Mouse (Mus musculus): ENCODE data around the gene Fam207a. TPM values are rescaled to one million over a fixed set of nuclear protein-coding genes. Genes with fewer than 3 reads are reported as not detected.

Gene Fam207a
- total RNA-seq, 2 experiments from 2014 or later = 32.2 to 33.4 TPM

DNA sequence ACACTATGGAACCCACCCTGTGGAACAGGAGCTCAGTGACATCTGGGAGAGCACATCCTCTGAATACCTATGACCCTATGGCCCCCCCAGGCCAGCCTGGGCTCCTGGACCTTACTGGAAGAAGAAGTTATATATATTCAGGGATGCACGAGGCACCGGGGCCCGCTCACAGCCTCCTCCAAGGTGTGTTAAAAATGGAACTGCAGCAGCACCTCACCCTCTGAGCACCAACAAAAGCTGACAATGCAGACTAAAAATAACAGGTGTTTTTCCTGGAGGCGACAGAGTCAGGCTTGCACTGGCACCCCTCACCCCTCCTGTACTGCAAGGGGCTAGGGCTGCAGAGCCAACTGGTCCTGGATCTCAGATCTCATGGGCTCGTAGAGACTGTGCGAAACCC is 48.2 kb downstream of the Fam207a start:
- intact Hi-C loops (cut with DNase I) = no loop called here
- peak in 1 of 2 experiments; percentile 27 for DNase-seq (ENCODE audit: low spot score in 2 of 2)

GRCm38 (mm10) chr10:77465902-77466301 is 49.7 kb downstream of the Fam207a start:
- no peak for DNase-seq (ENCODE audit: low spot score in 2 of 2)
- intact Hi-C loops (cut with DNase I) = no loop called here

DNA sequence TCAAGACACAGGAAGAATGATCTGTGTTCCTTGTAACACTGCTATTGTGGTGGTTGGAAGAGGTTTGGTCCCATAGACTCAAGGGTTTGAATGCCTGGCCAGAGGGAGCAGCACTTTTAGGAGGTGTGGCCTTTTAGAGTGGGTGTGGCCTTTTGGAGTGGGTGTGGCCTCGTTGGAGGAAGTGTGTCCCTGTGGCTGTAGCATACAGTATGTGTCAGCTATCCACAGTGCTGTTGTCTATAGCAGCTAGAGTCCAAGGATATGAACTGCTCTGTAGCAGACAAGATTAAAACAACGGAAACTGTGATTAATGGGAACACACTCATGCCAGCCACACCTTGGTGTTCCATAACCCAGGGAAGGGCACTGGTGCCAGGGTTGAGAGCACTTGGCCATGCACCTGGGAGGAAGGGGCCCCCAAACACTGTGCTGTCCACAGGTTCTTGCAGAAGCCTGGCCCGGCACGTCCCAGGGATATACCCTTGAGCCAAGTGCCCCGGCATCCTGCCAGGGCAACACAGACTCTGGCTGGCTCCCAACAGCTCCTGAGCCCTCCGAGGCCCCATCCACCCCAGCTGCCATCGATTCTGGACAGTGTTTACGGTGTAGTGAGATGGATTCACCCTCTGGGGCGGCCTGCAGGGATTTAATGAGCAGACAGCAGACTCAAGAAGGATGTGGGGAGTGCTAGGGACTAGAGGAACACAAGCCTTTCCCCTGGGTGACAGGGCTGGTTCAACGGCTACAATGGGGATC is 51.2 kb downstream of the Fam207a start:
- intact Hi-C loops (cut with DNase I) = no loop called here
- no peak for DNase-seq (ENCODE audit: low spot score in 2 of 2)

GRCm38 (mm10) chr10:77461161-77461560 is 54.4 kb downstream of the Fam207a start:
- intact Hi-C loops (cut with DNase I) = no loop called here
- no peak for DNase-seq (ENCODE audit: low spot score in 2 of 2)

DNA sequence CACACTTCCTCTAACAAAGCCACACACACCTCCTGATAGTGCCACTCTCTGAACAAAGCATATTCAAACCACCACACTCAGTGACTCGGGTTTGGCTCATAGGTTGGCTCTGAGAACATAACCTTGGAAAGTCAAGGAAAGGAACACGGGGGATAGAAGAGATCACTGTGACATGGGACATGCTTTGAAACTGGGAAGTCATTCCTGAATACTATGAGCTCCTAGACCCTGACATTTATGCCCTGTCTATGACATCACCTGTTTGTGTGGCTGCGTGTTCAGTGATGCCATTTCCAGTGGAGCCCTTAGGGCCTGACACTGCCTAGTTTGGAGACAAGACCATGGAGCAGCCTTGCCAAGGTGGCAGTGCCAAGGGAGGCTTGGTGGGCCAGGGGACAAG is 57.9 kb downstream of the Fam207a start:
- intact Hi-C loops (cut with DNase I) = no loop called here
- no peak for DNase-seq (ENCODE audit: low spot score in 2 of 2)

DNA sequence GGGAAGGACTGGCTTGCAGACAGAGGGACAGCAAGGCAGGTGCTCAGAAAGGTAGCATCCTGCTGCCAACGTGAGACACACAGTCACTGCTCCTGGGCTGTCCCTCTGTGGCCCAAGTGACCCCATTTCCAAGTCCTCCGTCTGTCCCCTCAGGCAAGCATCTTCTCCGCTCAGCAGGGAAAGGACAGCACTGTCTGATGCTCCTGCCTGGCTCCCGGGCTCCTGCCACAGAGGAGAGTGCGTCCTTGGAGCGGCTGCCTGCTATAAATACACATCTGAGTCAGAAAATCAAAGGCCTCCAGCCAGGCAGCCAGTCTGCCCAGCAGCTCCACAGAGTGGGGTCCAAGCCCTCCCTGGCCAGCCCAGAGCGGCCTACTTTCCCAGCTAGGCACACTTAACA is 59.1 kb downstream of the Fam207a start:
- intact Hi-C loops (cut with DNase I) = no loop called here
- DNase-seq (ENCODE audit: low spot score in 2 of 2) = no peak

DNA sequence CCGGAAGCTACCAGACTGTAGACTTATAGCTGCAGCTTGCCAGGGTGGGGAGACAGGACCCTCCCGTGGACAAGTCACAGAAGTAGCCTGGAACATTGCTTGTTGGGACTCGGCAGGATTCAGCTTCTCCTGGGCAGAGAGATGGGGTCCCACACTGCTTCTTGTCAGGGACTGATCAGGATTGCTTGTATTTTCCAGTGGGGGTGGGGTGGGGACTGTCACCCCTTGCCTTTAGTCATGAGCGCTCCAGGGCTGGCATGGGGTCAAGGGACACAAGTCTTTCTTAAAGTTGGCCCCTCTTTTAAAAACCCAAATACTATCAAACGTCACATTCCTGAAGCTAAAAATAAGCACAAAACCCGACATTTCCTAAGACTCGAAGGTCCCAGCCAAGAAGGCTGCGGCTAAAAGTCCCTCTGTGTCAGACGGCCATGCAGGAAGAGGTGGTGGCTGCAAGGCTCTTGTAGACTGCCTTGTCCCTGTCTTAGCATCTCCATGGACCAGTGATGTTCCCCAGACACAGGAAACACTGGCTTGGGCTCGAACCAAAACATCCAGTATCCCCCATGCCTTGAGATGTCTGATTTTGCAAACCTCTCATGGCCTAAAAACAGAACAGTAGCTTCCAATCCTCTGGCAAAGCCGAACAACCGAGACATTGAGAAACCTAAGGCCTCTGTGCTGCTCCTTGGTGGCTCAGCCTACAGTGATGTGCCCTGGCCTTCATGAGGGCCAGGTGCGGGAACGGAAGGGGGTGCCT is 60.2 kb downstream of the Fam207a start:
- no peak for DNase-seq (ENCODE audit: low spot score in 2 of 2)
- intact Hi-C loops (cut with DNase I) = no loop called here

DNA sequence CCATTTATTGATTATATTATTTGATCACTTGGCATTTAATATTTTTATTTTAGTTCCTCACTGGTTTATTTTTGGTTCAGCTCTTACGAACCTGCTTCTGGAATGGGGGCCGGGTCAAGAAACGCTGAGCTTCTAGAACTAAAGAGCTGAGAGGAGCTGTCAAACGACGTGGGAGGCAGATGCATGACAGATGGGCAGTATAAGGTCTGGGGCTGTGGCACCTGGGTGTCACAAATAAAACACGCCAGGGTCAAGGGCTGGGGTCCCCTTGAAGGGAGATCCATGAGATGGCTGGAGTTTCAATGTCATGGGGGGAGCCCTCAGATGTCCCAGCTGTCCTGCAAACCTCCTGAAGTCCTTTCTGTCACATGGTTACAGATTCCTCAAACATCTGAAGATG is 60.8 kb downstream of the Fam207a start:
- DNase-seq (ENCODE audit: low spot score in 2 of 2) = no peak
- intact Hi-C loops (cut with DNase I) = no loop called here

DNA sequence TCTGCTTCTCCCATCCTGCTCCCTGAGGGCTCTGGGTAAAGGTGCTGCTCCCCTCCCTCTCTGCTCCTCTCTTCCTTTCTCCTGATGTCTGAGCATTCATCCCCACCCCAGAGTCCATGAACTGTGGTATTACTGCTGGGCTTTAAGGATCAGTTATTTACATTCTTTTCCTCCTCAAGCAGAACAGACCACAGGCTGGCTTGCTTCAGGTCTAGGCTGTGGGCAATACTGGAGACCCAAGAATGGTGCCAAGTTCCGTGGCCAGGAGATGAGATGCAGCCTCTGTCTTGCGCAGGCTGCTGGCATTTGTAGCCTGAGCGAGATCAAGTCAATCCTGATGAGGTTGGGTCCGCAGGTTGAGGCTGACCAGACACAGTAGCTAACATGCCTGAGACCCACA is 63.8 kb downstream of the Fam207a start:
- DNase-seq (ENCODE audit: low spot score in 2 of 2) = no peak
- intact Hi-C loops (cut with DNase I) = no loop called here

GRCm38 (mm10) chr10:77450159-77450464 is 65.5 kb downstream of the Fam207a start:
- no peak for DNase-seq (ENCODE audit: low spot score in 2 of 2)

GRCm38 (mm10) chr10:77449315-77450158 is 66.0 kb downstream of the Fam207a start:
- peak in 1 of 2 experiments; percentile 16 for DNase-seq (ENCODE audit: low spot score in 2 of 2)
- intact Hi-C loops (cut with DNase I) = no loop called here

More at GRCm38 (mm10) chr10:77450159-77450464, 65.5 kb downstream of the Fam207a start:
- intact Hi-C loops (cut with DNase I) = no loop called here

DNA sequence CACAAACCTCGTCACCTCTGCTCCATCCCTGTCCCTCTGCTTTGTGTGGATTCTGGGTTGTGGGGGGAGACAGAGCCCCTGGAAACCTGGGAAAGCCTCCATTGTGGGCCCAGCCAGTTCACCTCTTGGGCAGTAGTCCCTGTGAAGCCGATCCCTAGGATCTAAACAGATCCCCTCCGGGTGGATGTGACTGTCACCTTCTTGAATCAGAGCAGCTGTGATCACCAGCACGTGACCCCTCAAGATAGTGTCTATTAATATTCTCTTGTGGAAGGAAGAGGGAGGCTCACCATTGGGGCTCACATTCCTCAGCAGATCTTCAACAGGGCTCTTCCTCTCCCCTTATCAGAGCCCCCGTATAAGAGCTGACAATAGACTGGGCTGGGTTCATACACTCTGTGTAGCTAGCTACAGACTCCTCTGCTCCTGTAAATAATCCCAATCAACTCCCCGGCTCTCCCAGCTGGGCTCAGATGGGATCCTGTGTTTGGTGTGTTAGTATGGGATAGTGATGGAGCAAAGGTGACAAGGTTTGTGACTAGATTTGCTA is 66.8 kb downstream of the Fam207a start:
- no peak for DNase-seq (ENCODE audit: low spot score in 2 of 2)
- intact Hi-C loops (cut with DNase I) = no loop called here

GRCm38 (mm10) chr10:77448209-77448608 is 67.4 kb downstream of the Fam207a start:
- no peak for DNase-seq (ENCODE audit: low spot score in 2 of 2)
- intact Hi-C loops (cut with DNase I) = no loop called here

GRCm38 (mm10) chr10:77447755-77448154 is 67.8 kb downstream of the Fam207a start:
- intact Hi-C loops (cut with DNase I) = no loop called here

DNA sequence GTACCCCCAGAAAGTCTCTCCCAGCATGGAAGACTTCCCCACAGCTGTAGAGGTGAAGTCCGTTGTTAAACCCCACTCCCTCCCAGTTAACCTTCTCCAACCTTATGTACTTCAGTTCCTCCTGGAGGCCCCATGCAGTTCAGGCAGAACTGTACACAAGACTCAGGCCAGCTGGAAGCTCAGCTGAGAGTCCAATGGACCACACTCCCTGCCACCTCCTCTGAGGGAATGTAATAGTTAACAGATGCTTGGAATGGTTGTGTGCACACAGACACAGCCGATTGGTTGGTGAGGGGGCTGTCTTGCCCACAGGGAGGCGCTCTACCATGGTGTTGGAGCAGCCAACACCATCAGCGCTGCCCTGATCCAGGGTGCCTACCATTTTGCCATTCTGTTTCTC is 73.3 kb downstream of the Fam207a start:
- intact Hi-C loops (cut with DNase I) = no loop called here
- no peak for DNase-seq (ENCODE audit: low spot score in 2 of 2)

More at GRCm38 (mm10) chr10:77447755-77448154, 67.8 kb downstream of the Fam207a start:
- no peak for DNase-seq (ENCODE audit: low spot score in 2 of 2)

DNA sequence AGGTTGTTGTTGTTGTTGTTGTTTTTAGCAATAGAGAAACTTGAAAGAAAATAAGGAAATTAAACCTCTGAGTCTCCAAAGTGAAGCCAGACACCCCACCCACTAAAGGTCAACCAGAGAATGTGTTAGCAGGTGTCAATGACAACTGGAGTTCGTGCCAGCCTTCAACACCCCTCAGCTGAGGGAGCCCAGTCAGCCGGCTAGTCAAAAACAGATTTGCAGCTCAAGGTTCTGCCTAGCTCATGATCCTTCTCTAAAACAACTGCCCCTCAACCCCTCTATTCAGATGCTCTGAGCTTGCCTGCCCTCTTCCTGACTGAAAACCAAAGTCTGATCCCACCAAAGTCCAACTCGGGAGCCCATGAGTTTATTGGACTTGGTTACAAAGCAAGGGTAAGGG is 73.8 kb downstream of the Fam207a start:
- no peak for DNase-seq (ENCODE audit: low spot score in 2 of 2)
- intact Hi-C loops (cut with DNase I) = no loop called here

DNA sequence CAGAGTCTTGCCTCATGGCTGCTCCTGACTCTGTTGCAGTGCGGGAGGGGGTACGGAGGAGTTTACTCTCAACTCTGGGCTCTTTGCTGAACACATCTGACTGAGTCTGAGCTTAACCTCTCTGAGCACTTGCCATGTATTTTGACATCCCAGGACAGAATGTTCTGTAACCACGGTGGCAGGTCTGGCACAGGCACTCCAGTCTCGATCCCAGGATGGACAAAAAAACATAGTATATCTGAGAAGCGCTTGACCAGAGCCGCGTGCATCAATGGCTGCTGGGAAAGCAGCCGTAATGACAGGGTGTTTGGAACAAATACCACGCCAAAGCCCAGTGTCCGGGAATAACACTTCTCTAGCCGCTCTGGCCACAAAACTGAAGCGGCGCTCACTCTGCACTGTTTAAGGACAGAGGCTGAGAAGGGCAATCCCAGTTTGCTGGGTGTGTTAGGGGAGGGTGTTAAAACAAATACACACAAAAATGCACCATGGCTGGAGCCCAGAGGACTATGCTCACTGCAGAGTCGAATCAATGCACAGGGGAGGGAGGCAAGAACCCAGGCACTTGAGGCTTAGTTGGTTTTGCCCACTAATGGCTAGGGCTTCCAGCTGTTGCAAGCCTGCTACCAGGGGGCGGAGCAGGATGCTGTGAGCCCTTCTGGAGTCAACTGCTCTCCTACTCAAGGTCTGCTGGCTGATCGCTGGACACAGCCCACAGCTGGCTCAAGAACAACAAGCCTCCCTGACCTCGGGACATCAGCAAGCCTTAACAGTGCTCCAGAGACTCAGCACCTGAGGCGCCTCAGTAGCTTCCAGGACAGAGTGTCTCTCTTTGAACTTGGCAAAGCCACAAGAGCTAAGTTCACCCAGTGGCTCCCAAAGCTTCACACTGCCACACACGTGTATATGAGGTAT is 74.5 kb downstream of the Fam207a start:
- no peak for DNase-seq (ENCODE audit: low spot score in 2 of 2)
- intact Hi-C loops (cut with DNase I) = no loop called here

DNA sequence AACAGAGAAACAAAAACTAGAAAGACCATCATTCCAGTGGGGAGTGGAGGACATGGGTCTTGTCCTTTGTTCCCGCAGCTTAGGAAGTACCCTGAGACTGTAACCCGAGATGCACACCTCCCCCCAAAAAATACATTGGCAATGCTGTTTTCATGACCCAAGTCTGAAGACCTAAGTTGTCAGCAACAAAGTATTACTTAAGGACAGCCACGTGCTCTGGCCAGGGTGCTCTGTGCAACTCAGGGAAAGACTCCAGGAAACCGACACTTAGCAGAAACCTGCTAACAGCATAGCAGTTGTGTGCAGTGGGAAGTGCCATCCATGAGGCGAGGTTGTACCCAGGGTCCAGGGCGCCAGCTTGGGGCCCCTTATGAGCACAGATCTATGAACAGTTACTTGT is 75.3 kb downstream of the Fam207a start:
- no peak for DNase-seq (ENCODE audit: low spot score in 2 of 2)
- intact Hi-C loops (cut with DNase I) = no loop called here

DNA sequence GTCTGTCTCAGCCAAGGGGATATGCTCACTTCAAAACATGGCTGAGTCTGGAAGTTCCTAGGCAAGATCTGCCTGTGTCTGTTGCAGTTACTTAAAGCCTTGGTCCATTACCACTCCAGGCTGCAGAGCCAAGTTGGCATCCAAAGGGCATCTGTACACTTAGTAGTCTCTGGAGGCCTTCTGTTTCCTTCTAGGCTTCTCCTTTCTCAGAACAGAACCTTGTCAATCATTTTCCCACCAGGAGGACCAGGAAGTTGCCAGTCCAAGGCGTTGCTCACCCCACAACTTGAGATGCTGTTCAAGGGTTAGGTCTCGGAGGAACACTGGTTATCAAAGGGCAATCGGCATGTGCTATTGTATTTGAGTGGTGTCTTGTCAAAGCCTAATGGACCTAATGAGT is 76.6 kb downstream of the Fam207a start:
- intact Hi-C loops (cut with DNase I) = loop anchor here (5.0 to 10.0 kb wide), 2 partner anchors 48 to 234 kb away; no protein-coding TSS in a partner anchor
- DNase-seq (ENCODE audit: low spot score in 2 of 2) = no peak

All from left cerebral cortex, postnatal 14 days (tissue).